Mouse (Mus musculus): ENCODE measurements around the gene Zfyve21.

Zfyve21 gene

GRCm38 (mm10) chr12:111813766-111814617 is at the start of gene Zfyve21, which contains the start of gene Xrcc3:
Zfyve21 (plus strand) TSS chr12:111814170.
Xrcc3 (minus strand) TSS chr12:111813873.
- ATAC-seq (ENCODE audit: low TSS enrichment), result peak; percentile 91

- ATAC-seq (ENCODE audit: low TSS enrichment), result peak; percentile 32; the same call in 1 of the 2 replicates
Measured at GRCm38 (mm10) chr12:111766313-111767236, 47.4 kb upstream of the Zfyve21 start.

DNA sequence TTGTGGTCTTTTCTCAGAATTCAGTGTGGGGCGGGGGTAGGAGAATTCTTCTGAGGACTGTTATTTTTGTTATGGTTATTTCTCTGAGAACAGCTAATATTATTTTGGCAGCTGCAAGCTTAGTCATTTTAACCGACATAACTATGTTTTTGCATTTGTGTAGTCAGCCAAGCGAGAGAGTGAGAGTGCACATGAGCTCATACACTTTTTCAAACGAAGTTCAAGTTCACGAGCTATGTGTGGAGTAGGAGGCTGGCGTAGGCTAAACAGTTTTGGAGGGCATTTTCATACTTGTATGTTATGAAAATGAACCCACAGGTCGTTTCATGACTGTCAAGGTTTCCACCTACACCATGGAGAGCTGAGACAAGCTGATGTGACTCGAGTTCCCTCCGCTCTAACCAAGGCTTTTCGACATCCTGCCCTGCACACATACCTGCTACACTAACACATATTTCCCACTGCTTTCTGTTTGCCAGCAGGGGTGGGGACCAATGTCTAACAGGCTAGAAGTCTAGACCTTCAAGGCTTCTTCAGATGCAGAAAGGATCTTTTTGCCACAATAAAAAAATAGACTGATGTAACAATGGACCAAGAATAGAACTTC is 45.5 kb upstream of the Zfyve21 start:
- no peak for ATAC-seq (ENCODE audit: low TSS enrichment)

- ATAC-seq (ENCODE audit: low TSS enrichment), result no peak
Measured at GRCm38 (mm10) chr12:111769306-111769705, 44.7 kb upstream of the Zfyve21 start.

DNA sequence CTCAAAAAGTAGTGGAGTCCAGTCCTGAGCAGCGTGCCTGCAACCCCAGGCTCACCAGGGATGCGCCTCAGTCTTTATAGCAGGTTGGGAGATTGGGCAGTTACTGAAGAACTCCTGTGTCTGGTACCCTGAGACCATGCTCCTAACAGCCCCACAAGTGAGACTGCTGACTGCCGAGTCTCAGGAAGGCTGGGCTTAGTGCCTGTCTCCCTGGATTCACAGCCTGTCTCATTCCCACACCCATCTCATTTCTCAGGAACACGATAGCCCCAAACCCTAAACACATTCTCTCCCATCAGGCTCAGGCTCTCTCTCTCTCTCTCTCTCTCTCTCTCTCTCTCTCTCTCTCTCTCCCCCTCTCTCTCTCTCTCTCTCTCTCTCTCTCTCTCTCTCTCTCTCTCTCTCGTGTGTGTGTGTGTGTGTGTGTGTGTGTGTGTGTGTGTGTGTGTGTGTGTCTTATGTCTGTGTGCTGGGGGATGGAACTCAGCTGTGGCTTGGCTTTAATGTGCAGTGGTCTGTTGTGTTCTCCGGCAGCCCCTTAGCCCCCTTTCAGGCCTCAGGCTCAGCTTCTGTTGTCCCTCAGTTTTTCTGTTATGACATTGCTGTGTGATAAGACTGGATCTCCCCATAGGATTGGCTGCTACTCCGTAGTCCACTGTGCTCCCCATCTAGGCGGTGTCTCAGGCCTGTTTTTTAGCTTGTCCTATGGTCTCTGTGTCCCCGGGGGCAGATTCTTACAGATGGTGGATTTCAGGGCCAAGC is 44.0 kb upstream of the Zfyve21 start:
- peak; percentile 25; the same call in 1 of the 2 replicates for ATAC-seq (ENCODE audit: low TSS enrichment)

- ATAC-seq (ENCODE audit: low TSS enrichment), result no peak
Measured at GRCm38 (mm10) chr12:111770651-111771050, 43.3 kb upstream of the Zfyve21 start.

DNA sequence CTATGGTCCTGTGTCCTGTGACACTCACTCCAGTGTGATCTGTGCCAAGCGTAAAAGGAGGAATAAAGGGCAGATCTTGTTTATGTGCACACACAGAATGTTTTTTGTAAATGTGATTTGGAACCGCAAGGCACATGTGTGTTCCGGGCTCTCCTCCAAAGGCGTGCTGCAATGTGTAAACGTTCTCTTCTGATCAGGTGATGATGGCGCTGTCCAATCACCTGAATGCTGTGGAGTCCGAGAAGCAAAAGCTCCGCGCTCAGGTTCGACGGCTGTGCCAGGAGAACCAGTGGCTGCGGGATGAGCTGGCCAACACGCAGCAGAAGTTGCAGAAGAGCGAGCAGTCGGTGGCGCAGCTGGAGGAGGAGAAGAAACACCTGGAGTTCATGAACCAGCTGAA is 39.8 kb upstream of the Zfyve21 start:
- ATAC-seq (ENCODE audit: low TSS enrichment), result no peak

DNA sequence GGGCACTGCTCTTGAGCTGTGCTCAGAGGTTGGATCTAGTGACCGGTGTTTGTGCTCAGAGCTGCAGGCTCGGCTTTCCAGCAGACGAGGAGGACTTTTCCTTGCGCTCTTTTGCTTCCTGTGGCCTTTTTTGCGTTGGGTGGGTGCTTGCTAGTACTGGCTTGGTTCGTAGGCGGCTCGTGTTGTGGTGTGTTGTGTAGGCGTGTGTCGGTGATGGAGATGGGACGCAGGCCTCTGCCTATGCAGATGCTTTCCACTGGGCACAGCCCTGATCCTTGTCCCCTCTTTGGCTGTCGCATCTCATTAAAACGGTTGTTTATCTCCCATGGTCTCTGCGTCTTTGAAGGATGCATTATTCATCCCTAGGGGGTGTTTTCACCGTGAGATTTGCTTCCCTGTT is 39.1 kb upstream of the Zfyve21 start:
- ATAC-seq (ENCODE audit: low TSS enrichment), result peak; percentile 51

GRCm38 (mm10) chr12:111777919-111778318 is 36.1 kb upstream of the Zfyve21 start:
- no peak for ATAC-seq (ENCODE audit: low TSS enrichment)

GRCm38 (mm10) chr12:111779544-111779943 is 34.4 kb upstream of the Zfyve21 start:
- ATAC-seq (ENCODE audit: low TSS enrichment), result no peak

GRCm38 (mm10) chr12:111785174-111785573 is 28.8 kb upstream of the Zfyve21 start:
- no peak for ATAC-seq (ENCODE audit: low TSS enrichment)

GRCm38 (mm10) chr12:111787015-111787414 is 27.0 kb upstream of the Zfyve21 start:
- no peak for ATAC-seq (ENCODE audit: low TSS enrichment)

GRCm38 (mm10) chr12:111790090-111790489 is 23.9 kb upstream of the Zfyve21 start:
- ATAC-seq (ENCODE audit: low TSS enrichment), result no peak

GRCm38 (mm10) chr12:111790631-111791030 is 23.3 kb upstream of the Zfyve21 start:
- no peak for ATAC-seq (ENCODE audit: low TSS enrichment)

- peak; percentile 38 for ATAC-seq (ENCODE audit: low TSS enrichment)
Measured at GRCm38 (mm10) chr12:111791474-111792104, 22.4 kb upstream of the Zfyve21 start.

DNA sequence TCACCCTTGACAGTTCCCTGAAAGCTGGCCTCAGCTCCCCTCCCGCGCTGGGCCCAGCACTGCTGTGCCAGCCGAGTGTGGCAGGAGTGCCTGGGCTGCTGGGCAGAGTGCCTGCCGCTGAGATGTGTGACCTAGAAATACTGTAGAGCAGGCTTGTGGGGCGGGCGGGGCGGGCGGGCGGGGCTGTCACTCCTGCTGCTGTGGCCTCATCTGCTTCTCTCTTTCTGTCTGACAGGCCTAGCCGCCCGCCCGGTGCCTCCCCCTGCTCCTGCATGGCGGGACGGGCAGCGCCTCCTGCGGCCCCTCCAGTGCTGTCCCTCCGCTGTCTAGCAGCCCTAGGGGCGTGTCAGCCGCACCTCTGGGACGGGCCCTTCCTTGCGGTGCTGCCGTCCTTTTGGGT is 19.9 kb upstream of the Zfyve21 start:
- ATAC-seq (ENCODE audit: low TSS enrichment), result peak; percentile 78

DNA sequence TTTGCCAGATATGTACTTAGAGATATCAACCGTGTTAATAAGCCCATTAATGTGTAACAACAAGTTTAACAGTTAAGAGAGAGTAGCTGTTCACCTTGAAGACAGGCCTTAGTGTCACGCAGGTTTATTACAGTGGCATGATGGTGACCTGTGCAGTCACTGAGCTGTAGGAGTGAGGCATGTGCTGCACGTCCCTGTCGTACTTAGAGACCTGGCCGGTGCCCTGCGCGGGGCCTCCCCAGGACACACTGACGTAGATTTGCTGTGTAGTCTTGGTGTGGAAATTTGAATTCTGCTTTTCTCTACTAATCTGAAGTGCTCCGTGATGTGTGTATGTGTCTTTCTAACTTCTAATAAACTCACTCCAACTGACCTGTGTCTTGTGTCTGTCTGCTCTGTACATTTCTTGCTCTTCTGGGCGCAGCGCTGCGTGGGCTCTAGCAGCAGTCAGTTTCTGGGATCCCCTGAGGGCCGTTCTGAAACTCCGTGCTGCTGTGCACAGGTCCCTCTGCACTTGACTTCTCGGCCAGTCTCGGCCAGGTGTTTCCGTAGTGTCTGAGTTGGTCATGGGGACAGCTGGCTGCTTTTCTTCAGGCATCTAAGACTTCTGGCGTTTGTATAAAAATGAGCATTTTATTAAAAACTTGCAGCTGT is 19.3 kb upstream of the Zfyve21 start:
- ATAC-seq (ENCODE audit: low TSS enrichment), result no peak

- no peak for ATAC-seq (ENCODE audit: low TSS enrichment)
Measured at GRCm38 (mm10) chr12:111795180-111795895, 18.6 kb upstream of the Zfyve21 start.

DNA sequence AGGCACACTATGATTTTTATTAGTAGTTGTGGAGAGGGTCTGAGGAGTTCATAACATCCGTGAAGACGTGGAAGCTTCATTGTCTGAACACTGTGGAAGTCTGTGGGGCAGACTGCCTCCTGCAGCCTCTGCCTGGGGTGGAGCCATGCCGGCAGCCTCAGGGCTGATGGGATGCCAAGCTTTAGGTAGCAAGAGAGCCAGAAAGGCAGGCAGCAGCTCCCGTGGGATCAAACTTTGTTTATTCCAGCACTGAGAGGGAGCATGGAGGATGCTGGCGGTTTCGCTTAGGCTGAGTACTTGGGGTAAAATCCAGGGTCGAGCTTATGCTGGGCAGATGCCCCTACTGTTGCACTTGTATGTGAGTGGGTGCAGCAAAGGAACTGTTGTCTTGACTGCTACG is 16.7 kb upstream of the Zfyve21 start:
- ATAC-seq (ENCODE audit: low TSS enrichment), result no peak

- no peak for ATAC-seq (ENCODE audit: low TSS enrichment)
Measured at GRCm38 (mm10) chr12:111798493-111798892, 15.5 kb upstream of the Zfyve21 start.

All from frontal cortex, adult (tissue).